Mouse (Mus musculus) liver, postnatal 0 days (tissue): ENCODE results near the gene Crybb1. TPM values are rescaled to one million over a fixed set of nuclear protein-coding genes. Genes with fewer than 3 reads are reported as not detected.
A peak's percentile ranks its signal among the peaks of the same experiment; 100 is the strongest.

Experiments
- ATAC-seq: fragments of 200-750 bp; cut with Nextera tagmentation; 2 replicates; pipeline ENCODE4 v1.8.0; 2017; ENCODE audit warnings: mild to moderate bottlenecking, moderate library complexity
- DNase-seq: peaks from one replicate; pipeline ENCODE4 v3.0.0-alpha.2; 2016
- H3K27ac ChIP-seq: fragments of 300-500 bp; sonication (generic); 2 replicates; pipeline ENCODE4 v1.5.1; 2014; ENCODE audit warnings: antibody characterized with exemption, moderate library complexity, mild to moderate bottlenecking, low read depth
- H3K27me3 ChIP-seq: fragments of 300-500 bp; sonication (generic); 2 replicates; pipeline ENCODE4 v1.6.1; 2014; ENCODE audit warnings: low read length, control low read depth, mixed read lengths; ENCODE audit not compliant: insufficient read depth
- H3K36me3 ChIP-seq: fragments of 300-500 bp; sonication (generic); replicated peaks from 2 replicates; pipeline ENCODE4 v1.6.1; 2014; ENCODE audit warnings: mild to moderate bottlenecking, control low read depth, low read length, moderate library complexity, mixed read lengths; ENCODE audit not compliant: insufficient read depth
- H3K4me1 ChIP-seq: fragments of 300-500 bp; sonication (generic); 2 replicates; pipeline ENCODE4 v1.6.1; 2014; ENCODE audit warnings: antibody characterized with exemption, mild to moderate bottlenecking, control low read depth; ENCODE audit not compliant: insufficient read depth
- H3K4me2 ChIP-seq: fragments of 300-500 bp; sonication (generic); 2 replicates; pipeline ENCODE4 v1.6.1; 2014; ENCODE audit warnings: low read depth, mild to moderate bottlenecking, low read length, moderate library complexity, mixed read lengths
- H3K4me3 ChIP-seq: fragments of 300-500 bp; sonication (generic); 2 replicates; pipeline ENCODE4 v1.5.1; 2014; ENCODE audit warnings: low read depth, low read length
- H3K9ac ChIP-seq: fragments of 300-500 bp; sonication (generic); replicated peaks from 2 replicates; pipeline ENCODE4 v1.6.1; 2014; ENCODE audit warnings: mild to moderate bottlenecking, moderate library complexity
- H3K9me3 ChIP-seq: fragments of 300-500 bp; sonication (generic); 2 replicates; pipeline ENCODE4 v1.6.1; 2016; ENCODE audit warnings: mild to moderate bottlenecking, control low read depth, low read length, mixed read lengths
- CTCF ChIP-seq: sonication (generic); IDR thresholded peaks from 2 replicates; pipeline ENCODE4 v1.5.1; 2016; ENCODE audit warnings: antibody characterized with exemption, low read depth
- EP300 ChIP-seq: IDR thresholded peaks from 2 replicates; pipeline ENCODE4 v1.6.1; 2016; ENCODE audit warnings: antibody characterized with exemption, low read depth, mild to moderate bottlenecking
- WGBS: fragments of 180-500 bp; shearing (Covaris S2); extraction: QIAGEN DNeasy Blood & Tissue Kit; methylation state at CpG from one replicate; pipeline ENCODE4 v1.1.7; 2014; ENCODE audit not compliant: insufficient replicate concordance; 5-methylcytosine and 5-hydroxymethylcytosine counted together
- polyA plus RNA-seq: library from polyadenylated mRNA; unstranded; fragments of >200 nt; fragmentation: Nextera tagmentation; extraction: Ambion mirVana; gene quantifications from 2 replicates; pipeline ENCODE4 v1.2.1, GENCODE M21; 2015

The Crybb1 gene
- polyA plus RNA-seq, 1 experiment from 2014 or later = 0.33 TPM

- peaks cover 5% of the 10 kb centered on the region; the same call in 1 of the 2 replicates for H3K36me3 ChIP-seq
- ATAC-seq (peak; percentile 24; the same call in 1 of the 2 replicates), DNase-seq (no peak)
- peak overlapping the region; percentile 46 for H3K4me2 ChIP-seq
- H3K4me1 ChIP-seq = peaks cover 92% of the 10 kb centered on the region
- no peaks in the 10 kb centered on the region for H3K9me3 ChIP-seq
- WGBS = 24% methylated on average over 10 of the region's 10 CpGs
- TF ChIP-seq CTCF (no peak), EP300 (peak; percentile 46; the same call in 1 of the 2 replicates)
- H3K9ac ChIP-seq = peak overlapping the region; percentile 27; the same call in 1 of the 2 replicates
- peak overlapping the region; percentile 85 for H3K27ac ChIP-seq
- no peaks in the 10 kb centered on the region for H3K27me3 ChIP-seq
- H3K4me3 ChIP-seq = no peak overlapping the region
Observed at GRCm38 (mm10) chr5:112283543-112284202, 28.1 kb downstream of the Crybb1 start.

- H3K4me2 ChIP-seq = peak overlapping the region; percentile 46; the same call in 1 of the 2 replicates
- no peaks in the 10 kb centered on the region for H3K27me3 ChIP-seq
- peak overlapping the region; percentile 85 for H3K27ac ChIP-seq
- ATAC-seq (no peak), DNase-seq (no peak)
- no peak overlapping the region for H3K4me3 ChIP-seq
- H3K4me1 ChIP-seq = peaks cover 91% of the 10 kb centered on the region
- TF ChIP-seq EP300 (no peak), CTCF (no peak)
- H3K36me3 ChIP-seq = peaks cover 5% of the 10 kb centered on the region; the same call in 1 of the 2 replicates
- no peaks in the 10 kb centered on the region for H3K9me3 ChIP-seq
- WGBS = 40% methylated on average over 7 of the region's 7 CpGs
- H3K9ac ChIP-seq = 0 out of 2 replicates have a peak overlapping the region, but pooled peaks have one; percentile 13
Observed at GRCm38 (mm10) chr5:112284203-112284582, 28.6 kb downstream of the Crybb1 start.

- Histone ChIP-seq H3K4me1 (peaks cover 89% of the 10 kb centered on the region), H3K27ac (no peak overlapping the region)
- no peak for ATAC-seq
Observed at GRCm38 (mm10) chr5:112285548-112286085, 30.0 kb downstream of the Crybb1 start.

GRCm38 (mm10) chr5:112286608-112286983, 31.0 kb downstream of the Crybb1 start:
- DNase-seq (no peak), ATAC-seq (no peak)
- WGBS = 27% methylated on average over 2 of the region's 2 CpGs
- peak overlapping the region; percentile 0; the same call in 1 of the 2 replicates for H3K4me2 ChIP-seq
- no peaks in the 10 kb centered on the region for H3K27me3 ChIP-seq
- H3K4me1 ChIP-seq = peaks cover 91% of the 10 kb centered on the region
- no peaks in the 10 kb centered on the region for H3K9me3 ChIP-seq
- no peak overlapping the region for H3K9ac ChIP-seq
- H3K4me3 ChIP-seq = no peak overlapping the region
- H3K27ac ChIP-seq = peak overlapping the region; percentile 71
- TF ChIP-seq CTCF (no peak), EP300 (no peak)
- H3K36me3 ChIP-seq = peaks cover 5% of the 10 kb centered on the region; the same call in 1 of the 2 replicates

More at GRCm38 (mm10) chr5:112285548-112286085, 30.0 kb downstream of the Crybb1 start:
- Histone ChIP-seq H3K4me2 (no peak overlapping the region), H3K9me3 (no peaks in the 10 kb centered on the region), H3K4me3 (no peak overlapping the region), H3K36me3 (peaks cover 5% of the 10 kb centered on the region; the same call in 1 of the 2 replicates), H3K9ac (no peak overlapping the region), H3K27me3 (no peaks in the 10 kb centered on the region)
- no peak for DNase-seq
- no peak for TF ChIP-seq CTCF
- no peak for TF ChIP-seq EP300
- WGBS = 69% methylated on average over 7 of the region's 7 CpGs

- H3K4me2 ChIP-seq = peak overlapping the region; percentile 43
- peak overlapping the region; percentile 71 for H3K27ac ChIP-seq
- 10% methylated on average over 11 of the region's 11 CpGs for WGBS
- no peaks in the 10 kb centered on the region for H3K9me3 ChIP-seq
- H3K9ac ChIP-seq = no peak overlapping the region; the same call in 1 of the 2 replicates
- H3K36me3 ChIP-seq = peaks cover 5% of the 10 kb centered on the region; the same call in 1 of the 2 replicates
- DNase-seq (no peak), ATAC-seq (peak; percentile 16; the same call in 1 of the 2 replicates)
- no peak overlapping the region for H3K4me3 ChIP-seq
- peaks cover 90% of the 10 kb centered on the region for H3K4me1 ChIP-seq
- H3K27me3 ChIP-seq = no peaks in the 10 kb centered on the region
- TF ChIP-seq EP300 (no peak), CTCF (no peak)
Observed at GRCm38 (mm10) chr5:112286984-112287641, 31.5 kb downstream of the Crybb1 start.

- DNase-seq (no peak), ATAC-seq (no peak)
- peak overlapping the region; percentile 71 for H3K27ac ChIP-seq
- peak overlapping the region; percentile 43 for H3K4me2 ChIP-seq
- no peaks in the 10 kb centered on the region for H3K27me3 ChIP-seq
- H3K9me3 ChIP-seq = no peaks in the 10 kb centered on the region
- 84% methylated on average over 2 of the region's 2 CpGs for WGBS
- H3K4me1 ChIP-seq = peaks cover 90% of the 10 kb centered on the region
- peaks cover 5% of the 10 kb centered on the region; the same call in 1 of the 2 replicates for H3K36me3 ChIP-seq
- no peak overlapping the region; the same call in 1 of the 2 replicates for H3K9ac ChIP-seq
- H3K4me3 ChIP-seq = no peak overlapping the region
- TF ChIP-seq CTCF (no peak), EP300 (no peak)
Observed at GRCm38 (mm10) chr5:112287652-112288051, 32.0 kb downstream of the Crybb1 start.
